Mouse (Mus musculus) CH12.LX (cell line): ENCODE data around the gene Vax2. TPM values are rescaled to one million over a fixed set of nuclear protein-coding genes. Genes with fewer than 3 reads are reported as not detected.

ENCODE experiments used
- DNase-seq: peaks from one replicate; pipeline ENCODE4 v3.0.0-alpha.2; 2013; ENCODE audit errors: extremely low read depth
- H3K27ac ChIP-seq: 2 replicates; pipeline ENCODE4 v1.5.1; 2012; ENCODE audit warnings: low read depth, mild to moderate bottlenecking, control low read depth, moderate library complexity; ENCODE audit not compliant: insufficient read depth
- H3K27me3 ChIP-seq: replicated peaks from 2 replicates; pipeline ENCODE3; 2012; ENCODE audit warnings: inconsistent platforms
- H3K36me3 ChIP-seq, 2 experiments: replicated peaks in 1 of 2; 2 replicates each; pipeline versions ENCODE3 to v1.6.1; 2012; ENCODE audit warnings: inconsistent platforms in 1 of 2, low read length in 1 of 2, mild to moderate bottlenecking in 1 of 2, mixed read lengths in 1 of 2, moderate library complexity in 1 of 2; ENCODE audit not compliant: control insufficient read depth in 1 of 2, insufficient read depth in 1 of 2
- H3K4me1 ChIP-seq, 2 experiments: 2 replicates each; pipeline ENCODE4 v1.6.1; 2012; ENCODE audit warnings: inconsistent platforms in 1 of 2, moderate library complexity in 1 of 2; ENCODE audit not compliant: insufficient read depth in 2 of 2, control insufficient read depth in 1 of 2
- H3K4me2 ChIP-seq: 2 replicates; pipeline ENCODE4 v1.6.1; 2012; ENCODE audit warnings: low read depth, mild to moderate bottlenecking, control low read depth; ENCODE audit not compliant: poor library complexity, insufficient read depth, severe bottlenecking
- H3K4me3 ChIP-seq, 3 experiments: fragments of 150-350 bp in 1 of 3; sonication (generic) in 1 of 3; replicated peaks in 1 of 3; 2 replicates each; pipeline versions ENCODE3 to v1.5.1; 2011 to 2012; ENCODE audit warnings: low read depth in 2 of 3, low read length in 2 of 3, mild to moderate bottlenecking in 2 of 3, moderate library complexity in 2 of 3, control low read depth in 1 of 3, improper control_type of control experiment in 1 of 3, inconsistent platforms in 1 of 3, mixed read lengths in 1 of 3; ENCODE audit not compliant: poor library complexity in 1 of 3
- H3K79me2 ChIP-seq: replicated peaks from 2 replicates; pipeline ENCODE4 v1.6.1; 2012; ENCODE audit warnings: mild to moderate bottlenecking, moderate library complexity; ENCODE audit not compliant: control insufficient read depth, poor library complexity, insufficient read depth, severe bottlenecking; ENCODE audit errors: extremely low read depth
- H3K9ac ChIP-seq: 2 replicates; pipeline ENCODE4 v1.6.1; 2012; ENCODE audit warnings: low read depth, mild to moderate bottlenecking, control low read depth, moderate library complexity; ENCODE audit not compliant: insufficient read depth
- H3K9me3 ChIP-seq: replicated peaks from 2 replicates; pipeline ENCODE3; 2012; ENCODE audit warnings: low read length, inconsistent platforms, mixed read lengths
- CHD1 ChIP-seq: IDR thresholded peaks from 2 replicates; pipeline ENCODE4 v1.6.1; 2012; ENCODE audit warnings: low read depth, low read length, improper control_type of control experiment, inconsistent platforms
- CTCF ChIP-seq, 2 experiments: IDR thresholded peaks in 1 of 2; conservative IDR thresholded peaks in 1 of 2; 2 replicates each; pipeline ENCODE4 v1.5.1; 2011 to 2012; ENCODE audit warnings: low read depth in 2 of 2, low read length in 2 of 2, improper control_type of control experiment in 1 of 2, inconsistent platforms in 1 of 2, mild to moderate bottlenecking in 1 of 2, moderate library complexity in 1 of 2
- HCFC1 ChIP-seq: IDR thresholded peaks from 2 replicates; pipeline ENCODE4 v1.6.1; 2012; ENCODE audit warnings: low read depth, mild to moderate bottlenecking, inconsistent platforms, low read length, improper control_type of control experiment
- MXI1 ChIP-seq: IDR thresholded peaks from 2 replicates; pipeline ENCODE4 v1.6.1; 2011; ENCODE audit warnings: mild to moderate bottlenecking, low read depth, low read length, improper control_type of control experiment
- MYC ChIP-seq: IDR thresholded peaks from 2 replicates; pipeline ENCODE4 v1.6.1; 2011; ENCODE audit warnings: low read depth, mild to moderate bottlenecking, improper control_type of control experiment, low read length
- NRF1 ChIP-seq: IDR thresholded peaks from 2 replicates; pipeline ENCODE4 v1.6.1; 2014; ENCODE audit warnings: low read depth, mild to moderate bottlenecking, inconsistent platforms, low read length, improper control_type of control experiment, moderate library complexity
- POLR2AphosphoS2 ChIP-seq: IDR thresholded peaks from 2 replicates; pipeline ENCODE4 v1.6.1; 2011; ENCODE audit warnings: low read depth, low read length, improper control_type of control experiment
- RCOR1 ChIP-seq: conservative IDR thresholded peaks from 2 replicates; pipeline ENCODE4 v1.6.1; 2012; ENCODE audit warnings: low read depth, mild to moderate bottlenecking, inconsistent platforms, low read length, improper control_type of control experiment
- SIN3A ChIP-seq: IDR thresholded peaks from 2 replicates; pipeline ENCODE4 v1.6.1; 2012; ENCODE audit warnings: low read length, improper control_type of control experiment, inconsistent platforms
- TCF12 ChIP-seq: IDR thresholded peaks from 2 replicates; pipeline ENCODE4 v1.6.1; 2014; ENCODE audit warnings: low read depth, mild to moderate bottlenecking, inconsistent platforms, low read length, improper control_type of control experiment
- USF1 ChIP-seq: IDR thresholded peaks from 2 replicates; pipeline ENCODE4 v1.6.1; 2014; ENCODE audit warnings: low read depth, mild to moderate bottlenecking, inconsistent platforms, low read length, improper control_type of control experiment
- USF2 ChIP-seq: conservative IDR thresholded peaks from 2 replicates; pipeline ENCODE4 v1.6.1; 2011; ENCODE audit warnings: low read depth, low read length, improper control_type of control experiment
- ZMIZ1 ChIP-seq: IDR thresholded peaks from 2 replicates; pipeline ENCODE4 v1.6.1; 2012; ENCODE audit warnings: low read depth, mild to moderate bottlenecking, inconsistent platforms, low read length, improper control_type of control experiment
- dilution Hi-C: fragments of 300-500 bp; cut with MboI; formaldehyde crosslinking; loops from 2 replicates; pipeline ENCODE4 v1.14.3; 2020; ENCODE audit warnings: low sequenced_read_pairs; ENCODE audit not compliant: extremely low pct_unique_long_range_greater_than_20kb, extremely low pct_ligation_motif_present
- in situ Hi-C: fragments of 300-500 bp; cut with MboI; formaldehyde crosslinking; loops from 3 replicates; pipeline ENCODE4 v1.14.3; 2019; ENCODE audit warnings: low sequenced_read_pairs, low pct_ligation_motif_present, low pct_unique_long_range_greater_than_20kb, mixed read lengths
- polyA plus RNA-seq: library from polyadenylated mRNA; unstranded; fragments of >175 nt; gene quantifications from 2 replicates; pipeline ENCODE4 v1.2.1, GENCODE M21; 2012; ENCODE audit warnings: low read depth; ENCODE audit not compliant: insufficient read length
- total RNA-seq, 2 experiments: library from RNA; depleted of rRNA; stranded (reverse); fragments of 300-350 nt in 1 of 2; fragments of >200 nt in 1 of 2; gene quantifications; 2 replicates each; pipeline ENCODE4 v1.2.3; 2012 to 2014

The Vax2 gene
- total and polyA plus RNA-seq, 3 experiments = not detected

- TF ChIP-seq RCOR1 = no peak
- no peak for TF ChIP-seq HCFC1
- no peak for TF ChIP-seq POLR2AphosphoS2
- no peak for TF ChIP-seq USF1
- TF ChIP-seq MXI1 = no peak
- no peak for TF ChIP-seq ZMIZ1
- no peak for TF ChIP-seq TCF12
- H3K79me2 ChIP-seq = no peaks in the 10 kb centered on the region
- no peak overlapping the region for H3K27ac ChIP-seq
- H3K4me3 ChIP-seq = no peak overlapping the region
- no peak overlapping the region for H3K4me2 ChIP-seq
- DNase-seq = no peak
- H3K27me3 ChIP-seq = peaks cover 81% of the 10 kb centered on the region
- H3K4me1 ChIP-seq = peaks cover 0 to 3% of the 10 kb centered on the region in 2 experiments; a peak in 1 of 4 replicates
- peaks cover 19% of the 10 kb centered on the region for H3K9me3 ChIP-seq
- in situ Hi-C loops = no loop called here
- no peaks in the 10 kb centered on the region for H3K36me3 ChIP-seq
- dilution Hi-C loops = no loop called here
- H3K9ac ChIP-seq = no peak overlapping the region
Measured at GRCm38 (mm10) chr6:83743212-83743611, 32.1 kb downstream of the Vax2 start.

DNA sequence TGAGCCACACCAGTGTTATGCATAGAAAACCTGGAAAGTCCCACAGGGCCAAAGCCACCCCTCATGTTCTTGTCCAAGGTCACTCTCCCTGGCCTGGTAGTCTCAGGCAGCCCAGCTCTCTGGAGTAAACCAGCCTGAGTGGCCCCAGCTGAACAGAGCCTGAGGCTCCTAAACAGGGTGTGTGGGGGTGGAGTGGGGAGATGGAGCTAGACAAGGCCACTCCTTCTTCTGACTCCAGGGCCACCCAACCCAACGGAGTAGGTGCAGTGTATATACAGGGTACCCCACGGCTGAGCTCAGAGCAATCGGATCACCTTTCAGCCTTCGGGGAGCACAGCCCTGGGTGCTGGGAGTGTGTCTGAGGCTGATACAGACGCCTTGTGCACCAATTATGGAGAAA, 33.1 kb downstream of the Vax2 start:
- dilution Hi-C loops = no loop called here
- in situ Hi-C loops = no loop called here
- TF ChIP-seq MYC (no peak), SIN3A (no peak)
- Histone ChIP-seq H3K27me3 (peaks cover 76% of the 10 kb centered on the region), H3K9me3 (peaks cover 19% of the 10 kb centered on the region), H3K79me2 (no peaks in the 10 kb centered on the region), H3K9ac (no peak overlapping the region), H3K4me2 (no peak overlapping the region), H3K27ac (no peak overlapping the region), H3K36me3 (no peaks in the 10 kb centered on the region), H3K4me1 (peaks cover 0 to 3% of the 10 kb centered on the region in 2 experiments; a peak in 1 of 4 replicates), H3K4me3 (no peak overlapping the region)
- no peak for DNase-seq

GRCm38 (mm10) chr6:83744557-83744956, 33.5 kb downstream of the Vax2 start:
- H3K27ac ChIP-seq = no peak overlapping the region
- H3K4me3 ChIP-seq = no peak overlapping the region
- peaks cover 0 to 3% of the 10 kb centered on the region in 2 experiments; a peak in 1 of 4 replicates for H3K4me1 ChIP-seq
- H3K4me2 ChIP-seq = no peak overlapping the region
- peaks cover 77% of the 10 kb centered on the region for H3K27me3 ChIP-seq
- dilution Hi-C loops (no loop called here), in situ Hi-C loops (no loop called here)
- H3K9me3 ChIP-seq = peaks cover 18% of the 10 kb centered on the region
- no peaks in the 10 kb centered on the region for H3K79me2 ChIP-seq
- DNase-seq = no peak
- no peak for TF ChIP-seq CTCF (conservative IDR thresholded peaks at IDR 0.05 in 1 of 2, IDR thresholded peaks at IDR 0.05 in 1 of 2; ENCODE audit: low read depth in 2 of 2, low read length in 2 of 2)
- TF ChIP-seq USF2 = no peak
- no peak for TF ChIP-seq CHD1
- no peak for TF ChIP-seq NRF1
- no peak for TF ChIP-seq HCFC1
- H3K36me3 ChIP-seq = no peaks in the 10 kb centered on the region
- H3K9ac ChIP-seq = no peak overlapping the region
